Mouse (Mus musculus) layer of hippocampus, adult 8-10 months (tissue): ENCODE measurements around the gene Rbm28. TPM values are rescaled to one million over a fixed set of nuclear protein-coding genes. Genes with fewer than 3 reads are reported as not detected.

Experiments
- DNase-seq, 2 experiments: peaks; one replicate each; pipeline ENCODE4 v3.0.0; 2022; ENCODE audit warnings: low spot score in 2 of 2
- microRNA-seq, 2 experiments: library from miRNA; unstranded; fragments of <30 nt; microRNA quantifications; one replicate each; pipeline ENCODE4 v1.2.0; 2022
- total RNA-seq, 4 experiments: library from RNA; stranded (reverse); gene quantifications; 2 replicates each; pipeline ENCODE4 v1.2.4; 2022

Rbm28 gene
- total RNA-seq, 4 experiments from 2014 or later, result 38.0 to 52.6 (median 44.6) TPM

DNA sequence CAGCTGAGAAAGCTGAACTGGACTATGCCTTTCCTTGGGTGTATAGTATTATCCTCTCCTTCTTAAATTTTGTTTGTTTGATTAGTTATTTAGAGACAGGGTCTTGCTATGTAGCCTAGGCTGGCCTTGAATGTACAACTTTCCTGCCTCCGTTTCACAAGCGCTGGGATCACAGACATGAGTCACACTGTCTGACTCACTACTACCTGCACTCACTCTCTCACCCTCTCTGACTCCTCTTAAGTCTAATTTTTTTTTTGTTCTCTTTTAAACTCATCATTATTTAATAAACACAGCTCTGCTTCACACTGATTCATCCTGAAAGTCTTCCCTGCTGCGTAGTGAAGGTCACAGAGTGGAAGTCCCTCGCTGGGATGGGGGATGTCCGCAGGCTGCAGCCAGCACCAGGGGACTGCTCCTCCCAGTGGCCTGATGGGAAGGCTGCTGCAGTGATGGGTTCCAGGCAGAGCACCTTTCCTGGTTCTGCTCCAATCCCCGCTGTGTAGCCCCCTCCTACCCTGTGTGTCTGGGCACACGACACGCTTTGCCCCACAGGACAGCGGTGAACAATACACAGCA is 81.9 kb downstream of the Rbm28 start:
- DNase-seq, result no peak

- DNase-seq, result no peak
Observed at GRCm38 (mm10) chr6:29081826-29082363, 82.9 kb downstream of the Rbm28 start.

DNA sequence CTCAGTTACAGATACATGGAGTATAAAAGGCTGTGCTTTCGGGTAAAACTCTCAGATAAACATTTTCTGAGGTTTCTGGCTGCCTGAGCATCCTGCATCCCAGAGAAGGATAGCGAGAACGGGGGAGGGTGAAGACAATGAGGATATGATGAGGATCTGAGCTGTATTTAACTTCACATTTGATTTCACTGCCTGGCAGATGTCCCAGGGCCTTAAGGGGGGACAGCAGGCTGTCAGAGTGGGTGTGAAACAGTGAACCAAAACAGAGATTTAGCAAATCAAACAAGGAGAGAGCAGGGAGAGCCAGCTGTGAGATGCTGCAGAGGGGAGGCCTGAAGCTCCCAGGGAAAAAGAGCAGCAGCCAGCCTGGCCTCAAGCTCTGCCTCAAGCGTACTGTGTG is 85.5 kb downstream of the Rbm28 start:
- peak; percentile 70 to 73 for DNase-seq

GRCm38 (mm10) chr6:29074133-29074469 is 90.7 kb downstream of the Rbm28 start:
- no peak for DNase-seq

Small RNA genes lying within 50 kb of the gene (microRNA-seq; reads per million reads assigned to microRNA genes)
- gene Gm24303, result 0 reads per million in 2 experiments

Other genes starting within 250 kb of the Rbm28 start
- not detected for gene Lep, start 104.8 kb downstream of the Rbm28 start, total RNA-seq
- gene Prrt4, start 14.6 kb upstream of the Rbm28 start, total RNA-seq, result 1 to 10 TPM; 2.6 to 3.5 (median 3.0) TPM
- gene Impdh1, start 51.4 kb upstream of the Rbm28 start, total RNA-seq, result 10 to 100 TPM; 36.4 to 45.0 (median 41.1) TPM
- gene Hilpda, start 107.5 kb upstream of the Rbm28 start, total RNA-seq, result 1 to 10 TPM; 4.9 to 9.0 (median 6.6) TPM
- under 1 TPM in 3 of 4 experiments, not detected in 1; 0.38 to 0.55 (median 0.54) TPM for gene Fam71f2, start 114.6 kb upstream of the Rbm28 start, total RNA-seq
- not detected for gene Fam71f1, start 154.1 kb upstream of the Rbm28 start, total RNA-seq
- 10 to 100 TPM; 65.8 to 71.3 (median 69.3) TPM for gene Calu, start 183.1 kb upstream of the Rbm28 start, total RNA-seq
- under 1 TPM in 2 of 4 experiments, not detected in 2; 0.33 to 0.80 TPM for gene Opn1sw, start 223.5 kb upstream of the Rbm28 start, total RNA-seq
- 10 to 100 TPM; 77.8 to 87.7 (median 83.6) TPM for gene Ccdc136, start 231.3 kb upstream of the Rbm28 start, total RNA-seq